Mouse (Mus musculus): ENCODE data around the gene Rabggtb.

GRCm38 (mm10) chr3:153911882-153912440 lies 848 bp downstream of the Rabggtb start:
- TF ChIP-seq GATA1 (IDR thresholded peaks at IDR 0.05; ENCODE audit: borderline replicate concordance, low read length), result no peak
- TF ChIP-seq FLI1 (IDR thresholded peaks at IDR 0.05; ENCODE audit: low read length), result no peak

All from megakaryocyte, embryonic 14.5 days (primary cell).